Mouse (Mus musculus) erythroblast, embryonic 14.5 days (primary cell): Measurements from ENCODE around the gene Ghsr. TPM values are rescaled to one million over a fixed set of nuclear protein-coding genes. Genes with fewer than 3 reads are reported as not detected.
"Not testable (repeated sequence)": the region's sequence is repeated elsewhere in the genome, so short reads cannot be mapped to it uniquely, and the experiment has no call there.

ENCODE experiments used
- H3K27me3 ChIP-seq: 2 replicates; pipeline ENCODE4 v1.6.1; 2012; ENCODE audit warnings: inconsistent platforms; ENCODE audit not compliant: control insufficient read depth
- H3K36me3 ChIP-seq: 2 replicates; pipeline ENCODE4 v1.6.1; 2012; ENCODE audit warnings: mild to moderate bottlenecking, inconsistent platforms; ENCODE audit not compliant: control insufficient read depth
- H3K4me1 ChIP-seq: 2 replicates; pipeline ENCODE4 v1.6.1; 2012; ENCODE audit warnings: inconsistent platforms; ENCODE audit not compliant: control insufficient read depth
- H3K4me3 ChIP-seq: replicated peaks from 2 replicates; pipeline ENCODE3; 2012; ENCODE audit warnings: moderate library complexity, mild to moderate bottlenecking, inconsistent platforms
- H3K9me3 ChIP-seq: 2 replicates; pipeline ENCODE4 v1.6.1; 2012; ENCODE audit warnings: low read length, inconsistent platforms, mixed read lengths; ENCODE audit not compliant: control insufficient read depth
- GATA1 ChIP-seq: IDR thresholded peaks from 2 replicates; pipeline ENCODE4 v1.6.1; 2012; ENCODE audit warnings: low read length, inconsistent platforms, mixed read lengths
- TAL1 ChIP-seq: IDR thresholded peaks from 3 replicates; pipeline ENCODE4 v1.6.1; 2012; ENCODE audit warnings: low read length, inconsistent platforms, mixed read lengths
- polyA plus RNA-seq: library from polyadenylated mRNA; stranded (reverse); fragments of >175 nt; gene quantifications from 2 replicates; pipeline ENCODE4 v1.2.3, GENCODE M21; 2012

Gene Ghsr
- polyA plus RNA-seq, 1 experiment = 0.01 TPM

DNA sequence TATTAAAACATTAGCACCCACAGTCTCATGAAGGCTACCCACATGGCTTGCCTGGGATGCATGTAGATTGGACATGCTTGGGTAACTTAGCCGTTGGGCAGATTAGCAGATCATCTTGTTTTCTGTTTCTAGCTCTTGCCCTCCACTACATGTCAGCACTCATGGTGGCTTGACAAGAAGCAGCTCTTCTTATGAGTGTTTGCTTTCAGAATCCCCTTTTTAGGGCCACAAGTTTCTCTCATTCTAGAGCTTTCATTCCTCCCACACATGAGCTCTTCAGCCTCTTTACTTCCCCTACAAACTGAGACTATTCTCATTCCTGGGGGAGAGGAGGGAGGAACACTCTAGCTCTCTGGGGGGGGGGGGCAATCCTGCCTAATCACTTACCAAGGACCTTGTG is 18.8 kb downstream of the Ghsr start:
- no peak for TF ChIP-seq TAL1
- Histone ChIP-seq H3K36me3 (no peaks in the 10 kb centered on the region), H3K27me3 (no peaks in the 10 kb centered on the region), H3K4me3 (no peak overlapping the region), H3K4me1 (no peaks in the 10 kb centered on the region), H3K9me3 (no peaks in the 10 kb centered on the region)

- not testable (repeated sequence) for H3K36me3 ChIP-seq, H3K4me3 ChIP-seq, H3K9me3 ChIP-seq
These were observed 29.8 kb downstream of the Ghsr start for GRCm38 (mm10) chr3:27400996-27401395.

DNA sequence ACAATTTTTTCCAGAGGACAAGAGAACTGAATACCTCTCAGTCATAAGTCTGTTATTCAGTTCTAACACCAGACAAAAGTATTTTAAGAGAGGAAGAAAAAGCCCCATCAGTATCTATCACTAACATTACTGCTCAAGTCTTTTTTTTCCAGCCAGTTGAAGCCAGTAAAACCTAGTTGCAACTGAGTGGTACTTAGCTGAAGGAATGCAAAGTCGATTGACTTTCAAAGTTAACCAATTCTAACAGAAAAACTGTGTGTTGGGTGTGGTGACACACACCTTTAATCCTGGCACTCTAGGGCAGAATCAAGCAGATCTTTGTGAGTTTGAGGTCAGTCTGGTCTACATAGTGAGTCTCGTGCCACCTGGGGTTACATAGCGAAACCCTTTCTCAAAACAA is 35.3 kb downstream of the Ghsr start:
- TF ChIP-seq TAL1 (no peak), GATA1 (no peak)
- no peaks in the 10 kb centered on the region for H3K9me3 ChIP-seq
- H3K4me1 ChIP-seq = no peaks in the 10 kb centered on the region
- no peak overlapping the region for H3K4me3 ChIP-seq
- H3K27me3 ChIP-seq = no peaks in the 10 kb centered on the region
- no peaks in the 10 kb centered on the region for H3K36me3 ChIP-seq

More at GRCm38 (mm10) chr3:27400996-27401395, 29.8 kb downstream of the Ghsr start:
- not testable (repeated sequence) for H3K4me1 ChIP-seq, H3K27me3 ChIP-seq

- Histone ChIP-seq H3K4me1 (no peaks in the 10 kb centered on the region), H3K36me3 (no peaks in the 10 kb centered on the region), H3K27me3 (no peaks in the 10 kb centered on the region), H3K4me3 (no peak overlapping the region), H3K9me3 (no peaks in the 10 kb centered on the region)
- TF ChIP-seq GATA1 = no peak
These were observed 37.4 kb downstream of the Ghsr start for GRCm38 (mm10) chr3:27408564-27408963.

DNA sequence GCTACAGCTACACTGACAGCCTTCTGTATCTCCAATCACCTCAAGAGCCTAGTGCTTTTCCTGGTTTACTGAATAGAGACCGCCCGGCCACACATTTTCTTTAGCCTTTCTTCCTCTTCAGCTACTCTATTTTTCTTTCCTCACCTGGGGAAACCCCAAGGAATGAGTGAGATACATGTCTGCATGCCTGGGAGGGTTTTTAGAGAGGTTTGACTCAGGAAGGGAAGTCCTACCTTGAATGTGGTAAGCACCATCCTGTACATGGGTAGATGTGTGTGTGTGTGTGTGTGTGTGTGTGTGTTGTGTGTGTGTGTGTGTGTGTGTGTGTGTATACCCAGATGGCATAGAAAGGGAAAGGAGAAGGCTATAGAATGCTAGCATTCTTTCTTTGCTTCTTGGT is 40.1 kb downstream of the Ghsr start:
- Histone ChIP-seq H3K4me3 (no peak overlapping the region), H3K27me3 (no peaks in the 10 kb centered on the region), H3K4me1 (no peaks in the 10 kb centered on the region), H3K36me3 (no peaks in the 10 kb centered on the region; the same call in 1 of the 2 replicates), H3K9me3 (no peaks in the 10 kb centered on the region)
- TF ChIP-seq GATA1 (no peak), TAL1 (no peak)

DNA sequence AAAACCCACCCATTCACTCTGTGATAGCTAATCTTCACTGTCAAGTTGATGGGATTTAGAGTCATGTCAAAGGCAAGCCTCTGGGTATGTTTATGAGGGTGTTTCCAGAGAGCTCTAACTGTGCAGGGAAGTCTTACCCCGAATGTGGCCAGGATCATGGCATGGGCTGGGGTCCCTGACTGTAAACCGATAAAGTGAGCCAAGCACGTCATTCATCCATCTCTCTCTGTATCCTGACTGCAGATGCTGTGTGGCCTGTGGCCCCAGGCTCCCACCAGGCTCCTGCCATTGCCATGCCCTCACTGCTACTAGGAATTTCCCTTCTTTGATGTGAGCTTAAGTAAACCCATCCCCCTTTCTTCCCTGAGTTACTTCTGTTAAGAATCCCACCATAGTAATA is 42.4 kb downstream of the Ghsr start:
- Histone ChIP-seq H3K27me3 (no peaks in the 10 kb centered on the region), H3K9me3 (no peaks in the 10 kb centered on the region), H3K36me3 (no peaks in the 10 kb centered on the region; the same call in 1 of the 2 replicates), H3K4me1 (no peaks in the 10 kb centered on the region), H3K4me3 (no peak overlapping the region)
- TF ChIP-seq TAL1 (no peak), GATA1 (no peak)

GRCm38 (mm10) chr3:27416786-27417185 is 45.6 kb downstream of the Ghsr start:
- Histone ChIP-seq H3K4me3 (no peak overlapping the region), H3K36me3 (peaks cover 4% of the 10 kb centered on the region; the same call in 1 of the 2 replicates), H3K4me1 (no peaks in the 10 kb centered on the region), H3K9me3 (no peaks in the 10 kb centered on the region), H3K27me3 (no peaks in the 10 kb centered on the region)
- TF ChIP-seq GATA1 (no peak), TAL1 (no peak)

DNA sequence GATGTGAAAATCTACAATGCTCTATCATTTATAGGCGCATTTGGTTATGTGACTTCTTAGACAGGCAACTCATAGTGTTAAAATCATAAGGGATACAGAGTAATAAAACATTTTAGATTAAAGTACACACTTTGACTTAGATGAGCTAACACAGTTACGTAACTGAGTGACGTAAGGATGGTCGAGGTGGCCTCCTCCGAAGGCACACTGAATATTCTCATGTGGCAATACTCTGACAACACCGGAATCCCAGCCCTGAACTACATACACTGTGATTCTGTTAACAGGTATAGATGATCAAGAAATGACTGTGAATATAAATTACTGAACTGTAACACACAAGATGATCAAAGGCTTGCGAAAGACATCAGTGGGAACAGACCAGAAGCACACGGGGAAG is 47.5 kb downstream of the Ghsr start:
- peaks cover 8% of the 10 kb centered on the region; the same call in 1 of the 2 replicates for H3K36me3 ChIP-seq
- no peak overlapping the region for H3K4me3 ChIP-seq
- H3K4me1 ChIP-seq = no peaks in the 10 kb centered on the region
- no peaks in the 10 kb centered on the region for H3K27me3 ChIP-seq
- no peaks in the 10 kb centered on the region for H3K9me3 ChIP-seq
- TF ChIP-seq GATA1 = no peak
- no peak for TF ChIP-seq TAL1

GRCm38 (mm10) chr3:27421980-27422379 is 50.8 kb downstream of the Ghsr start:
- no peaks in the 10 kb centered on the region for H3K4me1 ChIP-seq
- peaks cover 16% of the 10 kb centered on the region; the same call in 1 of the 2 replicates for H3K36me3 ChIP-seq
- TF ChIP-seq GATA1 = no peak
- TF ChIP-seq TAL1 = no peak

DNA sequence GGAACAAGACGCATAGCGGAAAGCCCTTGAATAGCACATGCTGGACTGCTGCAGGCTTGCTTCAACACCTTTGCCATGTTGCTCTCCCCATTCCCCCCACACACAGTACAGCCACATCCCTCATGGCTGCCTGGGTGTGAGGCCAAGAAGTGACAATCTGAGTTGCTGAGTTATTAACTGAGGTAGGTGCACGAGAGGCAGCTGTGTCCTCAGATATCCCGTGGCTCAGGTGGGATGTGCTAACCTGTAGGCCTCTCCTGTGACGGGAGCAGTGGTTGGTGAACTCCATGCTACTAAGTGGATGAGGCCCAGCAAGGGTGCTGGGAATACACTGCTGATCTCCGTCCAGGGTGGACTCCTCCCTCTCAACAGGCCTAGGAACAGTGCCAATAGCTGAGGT is 51.4 kb downstream of the Ghsr start:
- no peaks in the 10 kb centered on the region for H3K9me3 ChIP-seq
- TF ChIP-seq TAL1 (no peak), GATA1 (no peak)
- H3K27me3 ChIP-seq = no peaks in the 10 kb centered on the region
- H3K4me3 ChIP-seq = no peak overlapping the region
- peaks cover 16% of the 10 kb centered on the region; the same call in 1 of the 2 replicates for H3K36me3 ChIP-seq
- no peaks in the 10 kb centered on the region for H3K4me1 ChIP-seq

More at GRCm38 (mm10) chr3:27421980-27422379, 50.8 kb downstream of the Ghsr start:
- H3K4me3 ChIP-seq = no peak overlapping the region
- no peaks in the 10 kb centered on the region for H3K27me3 ChIP-seq
- H3K9me3 ChIP-seq = no peaks in the 10 kb centered on the region
